Mouse (Mus musculus): Measurements from ENCODE around the gene Dip2c.

DNA sequence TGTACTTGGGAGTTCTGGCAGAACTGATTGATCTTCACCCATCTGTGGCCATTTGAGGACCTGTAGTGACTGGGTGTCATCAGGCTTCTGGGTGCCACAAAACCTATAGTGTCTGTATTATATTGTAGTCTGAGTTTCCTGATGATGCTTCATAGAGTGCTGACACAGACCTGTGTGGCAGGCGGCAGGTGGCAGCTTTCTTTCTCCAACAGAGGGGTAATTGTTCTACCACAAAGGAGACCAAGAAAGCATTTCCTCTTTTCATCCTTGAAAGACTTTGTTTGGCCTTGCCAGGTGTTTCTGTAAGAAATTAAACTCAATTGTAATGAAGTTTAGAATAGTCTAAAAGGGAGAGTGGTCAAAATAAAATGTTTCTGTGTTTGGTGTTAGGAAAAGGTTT is 129.1 kb downstream of the Dip2c start:
- TF ChIP-seq CTCF (IDR thresholded peaks at IDR 0.05; ENCODE audit: low read depth) (no peak), EP300 (optimal IDR thresholded peaks at IDR 0.05) (no peak)
